Mouse (Mus musculus) retina, adult 2 months (tissue): ENCODE measurements around the gene Scube1.
A peak's percentile ranks its signal among the peaks of the same experiment; 100 is the strongest.

Experiments
- DNase-seq: peaks from one replicate; pipeline ENCODE4 v3.0.0-alpha.2; 2012; ENCODE audit warnings: low read depth, low spot score

The Scube1 gene

DNA sequence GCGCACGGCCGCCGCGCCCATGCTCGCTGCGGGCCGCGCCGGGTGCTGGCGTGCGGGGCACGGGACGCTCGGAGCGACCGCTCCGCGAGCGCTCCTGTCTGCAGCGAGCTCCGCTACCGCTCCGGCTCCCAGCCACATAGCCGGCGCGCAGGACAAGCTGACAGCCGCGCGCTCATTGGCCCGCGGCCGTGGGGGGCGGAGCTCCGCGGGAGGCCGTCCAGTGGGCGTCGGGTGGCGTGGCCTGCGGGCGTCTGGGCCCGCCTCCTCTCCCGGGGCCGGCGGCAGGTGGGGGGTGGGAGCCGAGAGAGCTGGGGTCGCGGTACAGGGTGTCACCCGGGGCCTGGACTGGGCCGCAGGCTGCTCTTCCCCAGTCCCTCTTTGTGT is at the start of gene Scube1:
Gene Scube1, minus strand, starts transcription at position 136 of the 384 bp plus-strand sequence.
- DNase-seq: peak; percentile 25

GRCm38 (mm10) chr15:83772953-83773352 is 48.1 kb upstream of the Scube1 start:
- DNase-seq: no peak

GRCm38 (mm10) chr15:83772460-83772859 is 47.6 kb upstream of the Scube1 start:
- DNase-seq: no peak

DNA sequence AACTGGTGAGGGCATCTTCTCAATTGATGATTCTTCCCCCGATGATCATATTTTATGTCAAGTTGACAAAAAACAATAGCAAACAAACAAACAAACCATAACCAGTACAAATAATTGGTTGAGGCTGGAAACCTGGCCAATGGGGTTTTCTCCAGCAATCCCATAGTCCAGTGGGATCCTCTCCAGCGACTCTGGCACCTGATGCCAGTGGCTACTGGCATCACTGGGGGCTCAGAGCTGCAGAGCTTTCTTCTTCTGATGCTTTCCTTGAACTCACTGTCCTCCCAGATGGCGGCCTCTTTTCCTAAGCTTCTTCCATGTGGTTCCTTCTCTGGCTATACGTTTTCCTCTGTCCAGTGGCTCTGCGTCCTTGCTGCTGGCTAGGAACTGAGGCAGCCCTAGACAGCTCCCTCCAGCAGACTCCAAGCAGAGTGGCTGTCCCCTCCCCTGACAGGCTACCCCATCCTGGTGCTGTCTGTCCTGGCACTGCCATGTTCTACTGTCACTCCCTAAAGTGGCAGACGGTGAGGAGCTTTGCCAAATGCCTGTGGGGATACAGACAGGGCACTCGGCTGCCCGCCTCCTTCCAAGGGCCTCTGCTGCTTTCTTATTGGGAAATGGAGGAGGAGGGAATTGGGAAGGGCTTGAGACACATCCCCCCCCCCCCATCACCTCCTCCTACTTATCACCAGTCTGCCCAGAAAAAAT is 46.7 kb upstream of the Scube1 start:
- no peak for DNase-seq

DNA sequence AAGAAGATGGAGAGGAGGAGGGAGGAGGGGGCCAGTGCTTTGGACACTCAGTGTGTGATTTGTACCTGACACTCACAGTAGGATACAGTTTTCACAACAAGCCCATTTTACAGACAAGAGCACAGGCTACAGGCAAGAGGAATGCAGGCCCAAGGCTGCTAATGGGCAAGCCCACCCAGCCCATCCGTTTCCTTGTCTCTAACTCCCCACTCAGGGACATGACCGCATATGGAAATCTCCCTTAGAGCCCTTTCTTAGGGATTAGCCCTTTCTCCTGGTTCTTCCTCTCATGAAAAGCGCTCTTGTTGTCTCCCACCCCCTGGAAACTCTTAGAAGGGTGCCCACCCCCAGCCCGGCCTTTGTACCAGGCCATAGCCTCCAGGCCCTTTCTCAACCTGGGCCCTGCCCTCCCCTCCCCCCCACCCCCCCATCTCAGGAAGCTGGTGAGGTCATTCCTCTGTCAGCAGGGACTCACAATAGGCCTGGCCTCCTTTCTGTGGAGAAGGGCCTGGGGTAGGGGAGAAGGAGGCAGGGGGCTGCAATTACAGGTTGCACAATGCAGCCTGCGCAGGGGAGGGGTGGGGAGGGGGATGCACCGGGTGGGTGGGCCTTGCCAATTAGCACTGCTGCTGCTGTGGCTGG is 40.7 kb upstream of the Scube1 start:
- DNase-seq: no peak

DNA sequence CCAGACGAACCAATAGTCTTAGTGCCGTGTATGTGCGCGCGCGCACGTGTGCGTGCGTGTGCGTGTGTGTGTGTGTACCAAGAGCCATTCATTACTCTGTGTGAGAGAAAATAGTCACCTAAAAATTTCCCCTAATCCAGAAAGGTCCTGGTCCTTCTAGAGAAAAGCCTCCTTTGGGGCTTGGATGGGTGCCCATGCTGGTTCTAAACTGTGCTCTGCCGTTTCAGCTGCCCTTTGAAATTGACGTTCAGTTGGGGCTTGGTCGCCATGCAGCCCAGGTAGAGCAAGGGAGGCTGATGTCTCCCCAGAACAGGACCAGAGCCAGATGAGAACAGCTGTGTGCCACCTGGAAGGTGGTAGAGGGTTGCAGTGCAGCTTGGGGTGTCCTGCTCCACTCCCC is 36.7 kb upstream of the Scube1 start:
- DNase-seq: no peak

DNA sequence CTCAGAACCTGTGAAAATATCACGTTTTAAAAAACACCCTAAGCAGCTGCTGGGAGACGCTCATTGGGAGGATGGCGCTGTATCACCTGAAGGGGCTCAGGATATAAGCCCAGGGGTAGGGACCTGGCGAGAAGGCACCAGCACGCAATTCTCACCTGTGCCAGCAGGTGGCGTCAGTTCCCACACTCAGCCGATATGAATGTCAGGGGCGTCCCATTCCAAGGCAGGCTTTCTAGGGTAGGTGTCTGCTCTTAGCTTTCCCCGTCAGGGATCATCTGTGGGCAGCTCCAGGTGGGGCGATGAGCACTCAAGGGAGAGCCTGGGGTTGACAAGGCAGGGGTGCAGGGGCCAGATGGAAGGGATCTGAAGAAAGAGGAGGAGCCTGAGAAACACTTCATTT is 35.9 kb upstream of the Scube1 start:
- DNase-seq: no peak

GRCm38 (mm10) chr15:83758958-83759357 is 34.1 kb upstream of the Scube1 start:
- DNase-seq: no peak

DNA sequence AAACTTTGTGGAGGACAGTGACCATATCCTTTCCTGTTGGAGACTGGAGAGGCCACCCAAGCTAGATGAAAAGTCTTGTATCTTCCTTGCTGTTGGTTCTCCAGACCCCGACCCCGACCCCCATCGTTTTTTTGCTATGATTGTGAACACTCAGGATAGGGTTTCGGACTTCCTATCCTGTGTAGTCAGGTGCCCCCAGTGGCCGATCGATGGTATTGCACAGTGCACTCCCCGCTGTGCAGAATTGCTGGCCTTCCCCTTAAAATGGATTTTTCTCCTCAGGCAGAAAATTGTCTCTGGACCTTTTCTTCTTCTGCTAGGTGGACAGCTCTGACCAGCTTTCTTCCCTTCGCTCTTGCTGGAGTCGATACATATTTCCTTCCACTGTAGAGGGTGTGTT is 31.9 kb upstream of the Scube1 start:
- DNase-seq: no peak

DNA sequence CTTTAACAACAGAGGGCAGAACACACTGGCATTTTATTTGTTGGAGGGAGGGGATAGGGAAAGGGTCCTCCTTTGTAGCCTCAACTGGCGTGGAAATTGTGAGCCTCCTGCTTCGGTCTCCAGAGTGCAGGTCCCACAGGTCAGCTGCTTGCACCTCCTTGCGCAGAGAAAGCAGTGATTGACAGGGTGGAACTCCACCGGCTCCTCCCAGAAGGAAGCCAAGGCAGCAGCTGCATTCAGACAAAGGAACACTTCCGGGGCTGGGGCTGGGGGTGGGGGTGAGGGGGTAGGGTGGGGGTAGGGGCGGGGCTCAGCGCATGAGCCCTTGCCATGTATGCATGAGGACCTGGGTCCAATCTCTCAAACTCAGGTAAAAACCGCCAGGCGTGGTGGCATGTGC is 24.6 kb upstream of the Scube1 start:
- DNase-seq: no peak

DNA sequence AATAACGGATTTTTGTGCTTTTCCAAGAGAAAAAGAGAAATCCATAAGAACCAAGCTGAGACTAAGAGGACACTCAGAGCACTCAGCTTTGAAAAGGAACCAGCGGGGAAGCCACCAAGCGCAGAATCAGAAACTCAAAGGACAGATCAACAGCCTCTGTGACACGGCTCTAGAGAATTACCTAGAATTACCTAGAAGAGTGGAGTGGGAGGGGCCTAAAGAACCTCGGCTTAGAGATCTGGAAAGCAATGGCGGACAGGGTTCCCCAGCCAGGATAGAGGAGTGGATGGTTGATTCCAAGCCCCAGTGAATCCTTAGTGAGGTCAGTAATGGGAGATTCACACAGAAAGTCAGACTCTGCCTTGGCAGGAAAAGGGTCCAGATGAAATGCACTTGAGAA is 24.2 kb upstream of the Scube1 start:
- DNase-seq: no peak

- no peak for DNase-seq
These were observed 21.5 kb upstream of the Scube1 start for GRCm38 (mm10) chr15:83746311-83746710.

- DNase-seq: no peak
These were observed 17.2 kb upstream of the Scube1 start for GRCm38 (mm10) chr15:83742018-83742417.

DNA sequence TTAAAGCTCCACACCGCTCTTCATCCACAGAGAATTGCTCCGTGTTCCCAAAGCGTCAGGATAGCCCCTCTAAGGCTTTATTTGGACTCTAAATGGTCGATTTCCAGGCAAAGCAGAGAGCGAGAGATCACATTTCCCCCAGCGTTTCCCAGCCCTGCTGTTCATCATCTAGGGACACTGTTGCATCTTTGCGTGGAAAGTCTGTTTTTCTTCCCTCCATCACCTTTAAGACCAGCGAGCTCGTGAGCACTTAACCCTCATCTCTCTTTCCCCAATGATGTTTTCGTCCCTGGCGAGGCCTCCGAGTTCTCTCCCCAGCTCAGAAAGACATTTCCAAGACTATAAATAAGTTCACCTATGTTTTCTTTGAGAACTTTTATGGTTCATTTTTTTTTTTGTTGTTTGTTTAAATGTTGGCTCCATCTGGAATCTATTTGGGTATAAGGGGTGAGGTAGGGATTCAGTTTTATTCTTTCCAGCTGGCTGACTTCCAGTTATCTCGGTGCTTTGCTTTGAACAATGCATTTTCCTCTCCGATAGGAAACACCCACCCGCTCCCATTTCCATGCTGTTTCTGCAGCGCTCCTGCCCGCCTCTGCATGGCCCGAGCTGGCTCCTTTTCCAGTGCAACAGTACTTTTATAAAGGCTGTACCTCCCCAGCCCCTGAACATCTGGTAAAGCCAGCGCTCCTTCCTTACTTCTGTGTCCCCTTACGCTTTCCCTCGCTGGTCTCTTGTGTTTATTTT is 16.0 kb upstream of the Scube1 start:
- no peak for DNase-seq

DNA sequence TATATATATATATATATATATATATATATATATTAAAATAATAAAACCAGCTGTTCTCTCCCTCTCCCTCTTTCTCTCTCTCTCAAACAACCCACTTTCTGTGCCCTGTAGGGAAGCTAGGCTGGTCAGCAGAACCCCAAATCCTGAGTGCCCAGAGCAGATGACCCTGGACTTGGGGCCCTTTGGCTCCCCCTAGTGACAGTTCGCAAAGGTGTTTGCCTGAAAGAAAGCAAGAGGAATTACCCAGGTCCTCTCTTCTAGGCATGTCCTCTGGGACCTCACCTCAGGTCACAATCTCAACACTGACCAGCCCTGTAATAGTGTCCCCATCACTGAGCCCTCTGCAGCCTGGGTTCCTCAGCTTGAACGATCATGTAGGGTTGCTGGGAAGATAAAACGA is 2.8 kb upstream of the Scube1 start:
- DNase-seq: peak; percentile 28

DNA sequence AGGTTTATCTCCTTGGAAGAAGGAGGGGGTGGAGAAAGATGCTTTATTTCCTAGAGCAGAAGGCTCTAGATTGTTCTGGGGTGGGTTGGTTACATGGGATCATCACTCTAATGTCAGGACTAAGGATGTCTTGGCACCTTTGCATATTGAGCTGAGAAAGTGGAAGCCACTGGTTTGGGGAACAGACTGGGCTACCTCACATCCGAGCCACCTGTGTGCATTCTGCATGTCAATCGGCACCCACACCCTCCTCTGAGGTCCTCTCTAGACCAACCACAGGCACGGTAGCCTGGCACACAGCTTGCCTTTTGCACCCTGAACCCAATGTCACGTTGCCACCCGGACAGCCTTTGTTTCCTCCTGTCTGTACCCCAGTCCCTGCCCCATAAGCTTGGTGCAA is 1.9 kb upstream of the Scube1 start:
- no peak for DNase-seq

DNA sequence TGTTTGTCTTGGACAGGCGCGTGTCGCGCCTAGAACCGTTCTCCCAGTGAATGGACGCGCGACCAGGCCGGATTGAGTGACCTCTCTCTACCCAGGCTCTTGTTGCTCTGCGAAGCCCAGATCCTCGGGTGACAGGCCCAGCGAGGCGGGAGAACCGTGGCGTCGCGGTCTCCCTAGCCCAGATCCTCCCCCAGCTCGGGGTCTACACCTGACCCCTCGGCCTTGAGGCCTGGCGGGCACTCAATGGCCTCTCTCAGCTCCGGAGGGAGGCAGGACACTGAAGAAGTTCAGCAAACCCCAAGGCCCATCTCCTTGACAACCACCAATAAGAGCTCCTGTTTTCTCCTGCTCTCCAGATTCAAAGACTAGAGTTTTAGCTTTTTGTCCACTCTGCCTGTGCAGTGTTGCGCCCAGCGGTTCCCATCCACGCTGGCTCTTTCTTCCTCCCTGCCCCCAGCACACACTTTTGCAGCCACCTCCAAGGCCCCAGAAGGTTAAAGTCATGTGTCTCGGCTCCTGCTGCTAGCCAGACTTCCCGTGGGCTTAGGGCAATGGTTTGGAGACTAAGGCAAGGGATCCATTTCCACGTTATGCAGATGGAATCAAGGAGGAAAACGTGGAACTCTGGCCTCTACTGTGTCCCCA is 857 bp upstream of the Scube1 start:
- no peak for DNase-seq

DNA sequence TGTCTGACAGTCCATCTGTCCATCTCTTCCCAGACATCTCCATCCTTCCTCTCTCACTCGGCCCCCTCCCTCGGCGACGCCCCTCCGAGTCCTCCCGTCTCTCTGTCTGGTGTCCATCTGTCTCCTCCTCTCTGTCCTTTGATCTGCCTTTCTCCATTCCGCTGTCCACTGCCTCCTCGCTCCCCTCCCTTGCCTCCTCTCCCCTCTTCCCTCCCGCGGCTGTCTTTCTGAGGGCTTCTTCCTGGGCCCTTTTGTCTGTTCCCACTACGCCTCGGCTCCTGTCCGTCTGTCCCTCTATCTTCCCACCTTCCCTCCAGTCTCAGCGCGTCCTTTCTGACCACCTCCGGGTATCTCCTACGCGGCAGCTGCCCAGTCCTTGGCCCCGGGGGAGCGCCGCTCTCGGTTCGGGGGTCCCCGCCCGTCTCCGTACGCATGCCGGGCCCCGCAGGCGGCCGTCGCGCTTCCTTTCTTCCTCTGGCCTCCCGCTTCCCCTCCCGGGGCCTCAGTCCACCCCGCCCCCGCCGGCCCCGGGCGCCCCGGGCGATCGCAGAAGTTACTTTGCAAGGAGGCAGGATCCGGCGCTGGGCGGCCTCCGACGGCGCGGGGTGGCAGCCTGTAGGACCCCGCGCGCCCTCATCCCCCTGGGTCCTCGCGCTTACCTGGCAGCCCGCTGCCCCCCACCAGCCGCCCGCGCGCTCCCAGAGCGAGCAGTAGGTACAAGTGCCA is 498 bp downstream of the Scube1 start:
- DNase-seq: no peak

DNA sequence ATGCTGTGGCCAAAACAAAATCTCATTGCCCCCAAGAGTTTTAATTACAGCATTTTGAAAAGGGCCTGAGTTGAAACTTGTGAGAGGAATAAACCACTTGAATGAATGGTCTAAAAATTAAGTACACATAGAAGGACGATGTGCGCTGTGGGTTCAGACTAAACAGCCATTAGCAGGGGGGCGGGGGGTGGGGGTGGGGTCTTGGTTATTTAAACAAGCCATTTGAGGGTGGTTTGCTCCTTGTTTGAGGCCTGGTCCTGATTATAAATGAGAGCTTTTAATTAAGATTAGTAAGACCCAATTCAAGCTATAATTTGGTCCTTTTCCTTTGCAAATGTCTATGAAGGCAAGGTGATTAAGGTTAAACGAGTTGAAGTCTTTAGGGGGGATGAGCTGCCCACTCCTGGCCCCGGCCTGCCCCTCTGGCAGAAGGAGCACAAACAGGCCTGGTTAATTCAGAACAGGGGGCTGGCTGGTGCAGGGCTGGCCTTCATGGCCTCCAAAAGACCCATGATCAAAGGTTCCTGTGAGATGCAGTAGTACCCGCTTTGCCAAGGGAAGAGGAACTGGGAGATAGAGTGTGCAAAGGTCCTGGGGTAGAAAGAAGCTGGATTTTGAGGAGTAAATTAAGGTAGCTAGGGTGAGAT is 9.1 kb downstream of the Scube1 start:
- DNase-seq: no peak

- no peak for DNase-seq
These were observed 12.0 kb downstream of the Scube1 start for GRCm38 (mm10) chr15:83712798-83713197.

DNA sequence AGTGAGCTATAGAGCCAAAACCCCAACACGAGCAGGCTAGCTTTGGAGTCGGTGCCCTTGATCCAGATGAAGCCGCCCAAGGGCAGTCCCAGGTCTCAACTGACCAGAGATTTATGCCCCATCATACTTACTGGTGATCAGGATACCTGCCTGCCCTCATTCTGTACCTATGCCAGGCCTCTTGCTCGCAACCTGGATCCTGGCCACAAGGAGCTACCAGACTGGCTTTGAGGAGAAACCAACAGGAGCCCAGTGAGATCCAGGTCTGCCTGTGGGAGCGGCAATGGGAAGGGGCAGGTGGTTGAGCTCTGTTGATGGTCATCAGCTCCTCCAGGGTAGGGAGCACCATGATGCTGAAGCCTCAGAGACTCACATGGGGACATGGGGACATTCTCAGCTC is 12.5 kb downstream of the Scube1 start:
- no peak for DNase-seq
